Mouse (Mus musculus) neutrophil, adult 5-6 weeks (primary cell): Measurements from ENCODE around the gene Olfr1045. TPM values are rescaled to one million over a fixed set of nuclear protein-coding genes. Genes with fewer than 3 reads are reported as not detected.
A peak's percentile ranks its signal among the peaks of the same experiment; 100 is the strongest.

Experiments
- ATAC-seq: fragments of 151-379, 151-347 bp; 2 replicates; pipeline ENCODE4 v1.8.0; 2017; ENCODE audit warnings: mild to moderate bottlenecking, moderate TSS enrichment; ENCODE audit not compliant: insufficient number of reproducible peaks, poor library complexity, low FRiP score, severe bottlenecking; ENCODE audit errors: extremely low read depth
- total RNA-seq: library from RNA; stranded (forward); fragments of 200-1000 nt; gene quantifications from 2 replicates; pipeline ENCODE4 v1.2.3, GENCODE M21; 2017

Gene Olfr1045
- total RNA-seq, result not detected in 2 replicates

DNA sequence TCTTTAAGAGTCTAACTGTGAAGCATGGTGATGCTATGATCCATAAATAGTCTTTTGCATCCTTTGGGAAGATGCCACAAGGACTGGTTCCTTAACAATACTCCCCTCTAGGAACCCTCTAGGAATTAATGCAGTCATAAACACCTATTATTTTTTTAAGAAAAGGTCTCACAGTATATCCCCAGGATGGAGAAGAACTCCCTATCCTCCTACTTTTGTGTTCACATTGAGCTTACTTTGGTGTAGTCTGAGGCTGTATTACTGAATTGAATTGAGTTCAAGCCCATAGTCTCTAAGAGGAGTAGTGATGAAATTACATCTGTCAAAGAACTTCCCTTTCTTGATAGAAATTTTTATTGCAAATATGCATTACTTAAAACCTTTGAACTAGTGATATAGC, at the start of gene Olfr1045:
Olfr1045 (minus strand) TSS at position 101 of the 400 bp plus-strand sequence.
- ATAC-seq, result no peak

- ATAC-seq, result no peak
These were observed 37.4 kb upstream of the Olfr1045 start, which contains the start of gene Olfr1048 for GRCm38 (mm10) chr2:86240189-86240588. Gene Olfr1048 (minus strand): TSS chr2:86240289.

DNA sequence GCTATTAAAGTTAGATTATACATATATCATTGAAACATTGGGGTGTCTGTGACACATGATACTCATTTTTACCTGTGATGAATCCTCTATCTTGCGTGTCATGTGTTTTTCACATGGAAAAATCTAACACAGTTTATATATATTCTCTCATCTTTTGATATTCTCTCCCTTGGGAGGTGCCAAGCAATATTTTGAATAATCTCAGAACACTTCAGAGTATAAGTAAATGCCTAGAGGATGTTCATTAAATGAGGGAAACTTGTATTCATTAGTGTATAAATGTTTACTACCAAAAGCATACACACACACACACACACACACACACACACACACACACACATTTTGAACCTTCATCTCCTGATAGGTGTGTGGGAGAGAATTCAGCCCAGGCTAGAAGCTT, 28.5 kb upstream of the Olfr1045 start, which contains the start of gene Olfr1047:
Olfr1047 (minus strand) TSS at position 101 of the 400 bp plus-strand sequence.
- no peak for ATAC-seq

DNA sequence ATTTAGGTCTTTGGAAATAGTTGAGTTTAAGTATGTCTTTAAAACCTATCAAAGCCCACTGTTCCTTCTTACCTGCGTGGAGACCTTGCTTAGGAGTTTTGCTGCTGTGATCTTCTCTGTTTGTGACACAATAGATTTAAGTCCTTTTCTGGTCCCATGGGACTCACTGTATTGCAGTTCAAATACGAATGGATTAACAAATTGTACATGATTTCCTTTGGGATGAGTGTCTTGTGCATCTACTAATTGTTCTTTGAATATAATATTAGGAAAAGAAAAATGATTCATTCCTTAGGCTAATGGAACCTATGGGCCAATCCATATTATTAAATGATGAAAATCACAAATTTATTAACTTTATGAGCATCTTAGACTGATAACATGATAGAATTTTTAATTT, 16.4 kb upstream of the Olfr1045 start, which contains the start of gene Olfr1046:
Olfr1046 (minus strand) TSS at position 101 of the 400 bp plus-strand sequence.
- ATAC-seq, result no peak

GRCm38 (mm10) chr2:86195863-86196262, 6.9 kb downstream of the Olfr1045 start:
- 0 out of 2 replicates have a peak, but pooled peaks have one; percentile 64 for ATAC-seq

DNA sequence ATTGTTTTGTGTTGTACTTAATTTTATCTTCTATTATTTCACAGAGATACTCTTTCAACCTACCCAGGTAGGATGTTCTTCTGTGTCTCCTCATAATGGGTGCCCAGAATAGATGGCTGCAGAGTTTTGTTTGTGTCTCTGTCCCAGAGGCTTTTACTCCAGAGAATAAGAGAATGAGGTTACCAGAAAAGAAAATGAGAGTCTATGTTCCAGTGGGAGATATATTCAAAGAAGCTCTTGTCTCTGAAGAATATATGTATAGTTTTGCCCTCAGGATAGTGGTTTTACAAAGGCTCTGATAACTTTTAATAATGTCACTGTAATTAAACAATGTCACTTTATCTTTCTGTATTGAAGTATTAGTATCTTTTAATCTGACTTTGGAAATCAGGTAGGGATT, 17.2 kb downstream of the Olfr1045 start, which contains the start of gene Olfr52:
Olfr52 (minus strand) TSS at position 101 of the 400 bp plus-strand sequence.
- no peak for ATAC-seq

- no peak for ATAC-seq
These were observed 22.9 kb downstream of the Olfr1045 start for GRCm38 (mm10) chr2:86179950-86180349.

DNA sequence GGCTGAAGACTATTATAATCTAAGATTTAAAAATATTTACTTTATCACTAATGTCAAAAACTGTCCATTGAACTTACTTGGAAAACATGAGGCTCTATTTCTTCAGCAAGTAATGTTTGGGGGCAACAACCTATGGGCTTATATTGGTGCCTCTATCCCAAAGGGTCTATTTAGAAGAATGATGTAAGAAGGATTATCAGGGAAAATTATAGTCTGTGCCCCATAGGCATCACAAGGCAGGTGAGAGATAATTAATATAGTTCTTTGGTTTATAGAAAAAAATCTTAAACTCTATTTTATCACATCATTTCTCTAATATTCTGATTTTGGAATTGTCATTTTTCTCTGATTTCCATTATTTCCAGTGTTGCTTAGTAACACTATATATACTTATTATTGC, 25.1 kb downstream of the Olfr1045 start, which contains the start of gene Olfr1044:
Olfr1044 (minus strand) TSS at position 101 of the 400 bp plus-strand sequence.
- ATAC-seq, result no peak

GRCm38 (mm10) chr2:86175422-86175821, 27.4 kb downstream of the Olfr1045 start:
- ATAC-seq, result peak; percentile 91

GRCm38 (mm10) chr2:86167422-86167821, 35.4 kb downstream of the Olfr1045 start, which contains the start of gene Olfr1043:
Gene Olfr1043 (minus strand): TSS chr2:86167522.
- no peak for ATAC-seq

DNA sequence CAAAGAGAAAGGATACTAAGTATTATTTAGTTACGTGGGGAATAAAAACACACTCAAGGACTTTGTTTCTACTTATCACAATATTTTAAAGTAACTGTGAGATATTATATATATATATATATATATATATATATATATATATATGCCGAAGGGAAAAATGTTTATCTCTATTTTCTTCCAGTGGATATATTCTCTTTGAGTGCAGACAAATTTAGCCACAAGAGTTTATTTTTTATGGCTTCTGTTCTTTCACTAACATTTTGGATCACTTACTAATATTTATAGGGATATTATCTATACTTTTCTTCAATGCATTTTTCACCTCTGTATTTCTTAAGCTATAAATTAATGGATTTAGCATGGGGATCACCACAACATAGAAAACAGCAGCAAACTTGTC, 41.1 kb downstream of the Olfr1045 start, which contains the start of gene Olfr1042:
Olfr1042 (minus strand) TSS at position 101 of the 400 bp plus-strand sequence.
- ATAC-seq, result no peak

DNA sequence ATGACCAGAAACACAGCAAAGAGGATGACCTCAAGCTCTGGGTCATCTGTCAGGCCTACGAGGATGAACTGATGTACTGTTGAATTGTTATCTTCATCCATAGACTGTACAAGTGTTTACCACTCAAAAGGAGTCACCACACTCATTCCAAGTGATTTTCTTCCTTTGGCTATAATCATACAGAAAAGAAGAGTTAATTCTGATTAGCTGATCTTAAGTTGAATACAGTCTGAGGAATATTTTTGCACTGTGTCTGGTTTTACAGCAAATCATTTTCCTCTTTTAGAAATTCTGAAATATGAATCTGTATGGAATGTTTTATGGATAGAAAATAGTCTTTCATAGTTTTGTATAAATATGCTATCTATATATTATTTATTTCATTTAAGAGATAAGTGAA, 56.2 kb downstream of the Olfr1045 start, which contains the start of gene Olfr1040:
Olfr1040 (minus strand) TSS at position 101 of the 400 bp plus-strand sequence.
- no peak for ATAC-seq

Other genes starting within 250 kb of the Olfr1045 start
- gene Olfr1029, start 229.1 kb downstream of the Olfr1045 start, total RNA-seq, result not detected in 2 replicates
- gene Olfr1030, start 223.7 kb downstream of the Olfr1045 start, total RNA-seq, result not detected in 2 replicates
- gene Olfr1031, start 212.7 kb downstream of the Olfr1045 start, total RNA-seq, result not detected in 2 replicates
- gene Olfr1032, start 197.5 kb downstream of the Olfr1045 start, total RNA-seq, result not detected in 2 replicates
- not detected in 2 replicates for gene Olfr1033, start 182.4 kb downstream of the Olfr1045 start, total RNA-seq
- gene Olfr1034, start 157.1 kb downstream of the Olfr1045 start, total RNA-seq, result 0.12 TPM in 1 of 2 replicates, not detected in the other
- not detected in 2 replicates for gene Olfr1036, start 129.0 kb downstream of the Olfr1045 start, total RNA-seq
- not detected in 2 replicates for gene Olfr1037, start 115.6 kb downstream of the Olfr1045 start, total RNA-seq
- gene Olfr1039, start 67.1 kb downstream of the Olfr1045 start, total RNA-seq, result 0.12 TPM in 1 of 2 replicates, not detected in the other
- gene Olfr1040, start 56.3 kb downstream of the Olfr1045 start, total RNA-seq, result not detected in 2 replicates
- 0.12 TPM in 1 of 2 replicates, not detected in the other for gene Olfr1042, start 41.2 kb downstream of the Olfr1045 start, total RNA-seq
- gene Olfr1043, start 35.5 kb downstream of the Olfr1045 start, total RNA-seq, result not detected in 2 replicates
- gene Olfr1044, start 25.2 kb downstream of the Olfr1045 start, total RNA-seq, result not detected in 2 replicates
- 0.37 TPM in 1 of 2 replicates, not detected in the other for gene Olfr52, start 17.3 kb downstream of the Olfr1045 start, total RNA-seq
- gene Olfr1046, start 16.3 kb upstream of the Olfr1045 start, total RNA-seq, result not detected in 2 replicates
- not detected in 2 replicates for gene Olfr1047, start 28.4 kb upstream of the Olfr1045 start, total RNA-seq
- not detected in 2 replicates for gene Olfr1048, start 37.3 kb upstream of the Olfr1045 start, total RNA-seq
- not detected in 2 replicates for gene Olfr1049, start 55.3 kb upstream of the Olfr1045 start, total RNA-seq
- gene Olfr1051, start 76.1 kb upstream of the Olfr1045 start, total RNA-seq, result 0.58 TPM in 1 of 2 replicates, not detected in the other
- not detected in 2 replicates for gene Olfr1052, start 89.4 kb upstream of the Olfr1045 start, total RNA-seq
- not detected in 2 replicates for gene Olfr1053, start 112.3 kb upstream of the Olfr1045 start, total RNA-seq
- not detected in 2 replicates for gene Olfr1054, start 132.4 kb upstream of the Olfr1045 start, total RNA-seq
- not detected in 2 replicates for gene Olfr1055, start 147.3 kb upstream of the Olfr1045 start, total RNA-seq
- not detected in 2 replicates for gene Olfr1056, start 159.5 kb upstream of the Olfr1045 start, total RNA-seq
- not detected in 2 replicates for gene Olfr1057, start 175.4 kb upstream of the Olfr1045 start, total RNA-seq
- not detected in 2 replicates for gene Olfr1058, start 185.6 kb upstream of the Olfr1045 start, total RNA-seq
- not detected in 2 replicates for gene Olfr1061, start 211.0 kb upstream of the Olfr1045 start, total RNA-seq
- not detected in 2 replicates for gene Olfr1062, start 223.7 kb upstream of the Olfr1045 start, total RNA-seq
- gene Olfr1065, start 247.6 kb upstream of the Olfr1045 start, total RNA-seq, result not detected in 2 replicates